Mouse (Mus musculus) adrenal gland, postnatal 25 days (tissue): ENCODE results near the gene Uhrf1. TPM values are rescaled to one million over a fixed set of nuclear protein-coding genes. Genes with fewer than 3 reads are reported as not detected.
A peak's percentile ranks its signal among the peaks of the same experiment; 100 is the strongest.

ENCODE experiments used
- DNase-seq: peaks from one replicate; pipeline ENCODE4 v3.0.0; 2021; ENCODE audit warnings: mixed read lengths
- total RNA-seq: library from RNA; stranded (reverse); gene quantifications from 2 replicates; pipeline ENCODE4 v1.2.3, GENCODE M21; 2021

Gene Uhrf1
- total RNA-seq, 1 experiment from 2014 or later = 14.8 TPM

DNA sequence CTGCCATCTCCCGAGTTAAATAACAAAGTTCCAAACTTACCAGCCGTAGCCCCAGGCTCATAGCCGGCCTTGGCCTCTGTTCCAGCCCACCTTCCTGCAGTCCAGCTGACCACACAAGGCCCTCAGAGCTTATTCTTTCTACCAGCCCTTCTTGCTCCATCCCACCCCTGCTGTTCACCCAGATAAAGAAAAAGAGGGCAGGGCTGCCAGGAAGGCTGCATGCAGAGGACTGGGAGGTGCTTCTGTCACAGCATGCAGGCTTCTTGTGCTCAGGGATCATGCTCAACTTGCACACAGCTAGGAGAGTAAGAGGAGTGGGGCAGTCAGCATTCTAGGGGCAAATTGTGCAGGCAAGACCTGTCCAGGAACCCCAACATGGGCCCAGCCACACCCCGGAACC lies 45.0 kb downstream of the Uhrf1 start:
- no peak for DNase-seq

- no peak for DNase-seq
Observed at GRCm38 (mm10) chr17:56348586-56348985, 45.5 kb downstream of the Uhrf1 start.

- DNase-seq = peak; percentile 83
Observed at GRCm38 (mm10) chr17:56350694-56351093, 47.6 kb downstream of the Uhrf1 start.

DNA sequence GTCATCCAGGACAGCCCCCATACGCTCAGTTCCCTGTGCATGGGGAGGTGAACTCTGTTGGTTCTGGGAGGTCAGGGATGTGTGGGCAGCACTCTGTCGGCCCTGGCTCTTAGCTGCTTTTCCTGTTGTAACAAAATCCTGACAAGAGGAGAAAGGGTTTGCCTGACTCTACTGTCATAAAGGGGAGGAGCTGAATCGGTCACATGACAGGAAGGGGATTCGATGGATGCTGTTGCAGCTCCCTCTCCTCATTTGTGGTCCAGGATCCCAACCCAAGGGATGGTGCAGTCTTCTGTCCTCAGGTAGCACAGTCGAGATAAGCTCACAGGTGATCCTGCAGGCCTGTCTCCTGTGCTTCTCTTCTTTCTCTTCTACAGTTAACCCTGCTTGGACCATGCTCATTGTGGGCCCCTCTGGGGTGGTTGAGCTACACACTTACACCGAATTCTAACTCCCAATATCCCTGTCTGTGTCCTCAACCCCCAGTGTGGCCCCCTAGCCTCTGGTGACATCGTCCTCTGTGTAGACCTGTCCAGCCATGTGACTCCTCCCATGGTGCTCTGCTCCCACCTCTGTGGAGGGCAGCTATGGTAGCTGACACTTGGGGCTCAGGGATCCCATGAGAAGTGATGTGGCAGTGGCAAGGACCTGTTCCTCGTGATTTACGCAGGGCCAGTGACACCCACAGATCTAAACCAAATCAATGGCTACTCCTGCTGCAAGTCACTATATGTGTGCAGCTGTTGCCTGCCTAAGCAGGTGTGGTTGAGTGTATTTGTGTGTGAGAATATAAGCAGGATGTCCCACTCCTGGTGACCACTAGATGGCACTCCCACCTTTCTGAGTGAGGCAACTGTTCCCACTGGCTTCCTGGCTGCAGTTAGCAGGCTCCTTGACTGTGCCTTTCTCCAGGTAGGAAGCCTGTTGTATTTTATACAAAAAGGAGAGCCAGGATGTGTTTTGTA lies 54.1 kb downstream of the Uhrf1 start:
- DNase-seq = peak; percentile 62

- DNase-seq = no peak
Observed at GRCm38 (mm10) chr17:56359183-56359725, 56.1 kb downstream of the Uhrf1 start.

DNA sequence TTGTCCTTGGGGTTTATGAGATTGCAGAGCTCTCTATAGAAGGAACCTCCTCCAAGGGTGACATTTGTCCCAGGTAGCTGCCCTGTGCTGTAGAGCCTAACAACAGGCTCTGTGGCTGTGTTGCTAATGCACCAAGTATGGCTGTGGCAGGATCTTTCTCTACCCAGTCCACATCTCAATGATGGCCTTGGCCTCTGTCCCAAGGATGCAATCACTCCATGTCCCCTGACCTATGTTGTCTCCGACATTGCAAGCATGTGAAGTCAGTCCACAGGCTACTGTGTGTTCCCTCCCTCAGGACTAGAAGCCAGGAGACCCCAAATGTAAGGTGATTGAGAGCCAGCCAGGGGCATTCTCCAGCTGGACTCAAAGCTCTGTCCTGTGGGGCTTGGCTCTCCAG lies 56.7 kb downstream of the Uhrf1 start:
- DNase-seq = peak; percentile 22

GRCm38 (mm10) chr17:56360451-56360850 lies 57.3 kb downstream of the Uhrf1 start:
- peak; percentile 49 for DNase-seq

DNA sequence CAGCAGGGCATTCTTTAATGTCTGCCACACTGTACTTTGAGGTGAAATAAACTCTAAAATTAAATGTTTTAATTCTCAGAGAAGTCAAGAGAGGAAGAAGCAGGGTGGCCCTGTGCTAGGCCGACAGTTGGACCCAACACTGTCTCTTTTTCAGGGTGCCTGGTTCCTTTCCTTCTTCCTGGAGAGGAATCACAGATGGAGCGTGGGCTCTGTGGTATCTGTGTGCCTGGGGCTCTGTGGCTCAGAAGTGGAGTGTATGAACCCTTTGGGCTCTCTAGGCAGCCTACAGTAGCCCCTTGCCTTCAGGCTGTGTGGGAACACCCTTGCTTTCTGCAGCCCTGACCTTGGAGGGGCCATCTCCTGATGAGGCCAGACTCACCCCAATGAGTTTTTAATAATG lies 58.4 kb downstream of the Uhrf1 start:
- DNase-seq = no peak

GRCm38 (mm10) chr17:56365791-56366673 lies 62.9 kb downstream of the Uhrf1 start:
- DNase-seq = no peak

DNA sequence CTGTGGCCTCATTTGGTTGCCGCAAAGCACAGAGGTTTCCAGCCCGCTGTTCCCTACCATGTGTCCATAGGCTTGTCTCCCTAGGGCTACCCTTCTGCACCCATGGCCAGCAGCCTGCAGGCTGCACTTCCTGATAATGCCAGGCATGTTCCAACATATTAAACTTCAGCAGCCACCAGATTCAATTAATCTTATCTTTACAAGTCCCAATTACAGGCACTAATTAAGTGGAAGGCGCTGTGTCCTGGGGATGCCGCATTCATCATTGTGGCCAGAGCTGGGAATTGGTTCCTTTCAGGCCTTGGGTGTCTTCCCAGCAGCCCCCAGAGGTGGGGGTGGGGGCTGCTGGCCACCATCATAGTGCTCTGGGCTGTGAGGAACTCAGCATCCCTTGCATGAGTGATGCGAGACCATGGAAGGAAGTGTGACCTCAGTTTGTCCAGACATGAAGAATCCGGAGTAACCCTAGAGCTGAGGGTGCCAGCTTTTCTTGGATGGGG lies 65.2 kb downstream of the Uhrf1 start:
- no peak for DNase-seq

DNA sequence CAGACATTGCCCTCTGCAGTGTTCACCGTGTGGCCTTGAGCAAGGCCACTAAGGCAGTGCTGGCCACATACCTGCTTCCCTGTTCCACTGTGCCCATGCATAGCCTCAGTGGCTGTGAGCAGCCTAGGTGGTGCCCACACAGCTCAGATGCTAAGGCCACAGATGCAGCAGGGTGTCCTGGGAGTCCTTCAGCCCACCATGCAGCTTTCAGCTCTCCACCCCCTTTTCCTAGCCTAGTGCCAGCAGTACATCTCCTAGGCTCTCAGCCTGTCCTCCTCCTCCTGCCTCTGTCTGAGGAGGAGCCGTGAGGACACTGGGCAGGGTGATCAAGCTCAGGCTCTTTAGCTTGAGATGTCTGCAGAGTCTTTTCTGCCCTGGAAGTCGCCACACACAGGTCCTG lies 67.0 kb downstream of the Uhrf1 start:
- DNase-seq = no peak

DNA sequence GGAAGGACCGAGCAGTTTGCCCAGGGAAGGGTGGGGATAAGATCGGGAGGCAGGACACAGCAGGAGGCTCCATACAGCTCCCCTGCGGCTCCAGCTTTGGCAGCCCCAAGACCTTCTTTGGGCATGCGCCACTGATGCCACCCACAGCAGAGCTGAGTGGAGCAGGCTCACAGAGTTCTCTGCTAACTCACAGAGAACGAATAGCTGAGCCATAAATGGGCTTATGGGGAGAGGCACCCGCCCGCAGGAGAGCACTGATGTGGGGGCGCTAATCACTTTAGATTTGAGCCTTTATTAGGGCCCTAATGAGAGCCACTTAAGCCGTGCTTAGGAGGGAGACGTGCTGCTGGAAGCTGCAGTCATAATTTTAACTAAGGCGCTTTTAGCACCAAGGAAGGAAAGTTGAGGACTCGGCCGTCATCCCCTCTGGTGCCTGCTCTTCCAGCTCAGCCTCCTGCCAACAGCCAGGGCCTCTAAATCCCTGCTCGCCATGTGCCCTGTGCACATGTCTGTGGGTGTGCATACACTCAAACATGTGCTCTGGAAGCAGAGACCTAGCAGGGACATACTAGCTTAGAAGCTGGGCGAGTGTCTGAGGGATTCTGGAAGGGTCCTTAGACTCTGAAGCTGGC lies 68.0 kb downstream of the Uhrf1 start:
- no peak for DNase-seq

GRCm38 (mm10) chr17:56372109-56372508 lies 69.0 kb downstream of the Uhrf1 start:
- no peak for DNase-seq

Other genes with a start within 250 kb of the Uhrf1 start
- gene Ubxn6, start 228.3 kb upstream of the Uhrf1 start, total RNA-seq = 81.2 and 96.8 TPM in 2 replicates
- 72.5 and 83.1 TPM in 2 replicates for gene Hdgfl2, start 223.7 kb upstream of the Uhrf1 start, total RNA-seq
- gene Plin4, start 193.5 kb upstream of the Uhrf1 start, total RNA-seq = 71.4 and 76.3 TPM in 2 replicates
- gene Plin5, start 185.7 kb upstream of the Uhrf1 start, total RNA-seq = 55.3 and 57.4 TPM in 2 replicates
- gene Lrg1, start 181.3 kb upstream of the Uhrf1 start, total RNA-seq = 15.1 TPM in 2 replicates
- 6.9 and 10.4 TPM in 2 replicates for gene Sema6b, start 163.0 kb upstream of the Uhrf1 start, total RNA-seq
- 6.2 and 7.7 TPM in 2 replicates for gene Tnfaip8l1, start 140.8 kb upstream of the Uhrf1 start, total RNA-seq
- gene Mydgf, start 119.4 kb upstream of the Uhrf1 start, total RNA-seq = 60.4 TPM in 2 replicates
- gene Dpp9, start 84.4 kb upstream of the Uhrf1 start, total RNA-seq = 40.4 and 41.3 TPM in 2 replicates
- gene Fem1a, start 46.5 kb upstream of the Uhrf1 start, total RNA-seq = 30.0 and 32.0 TPM in 2 replicates
- 25.1 and 28.8 TPM in 2 replicates for gene Ticam1, start 26.5 kb upstream of the Uhrf1 start, total RNA-seq
- 59.7 and 102 TPM in 2 replicates for gene Plin3, start 10.4 kb upstream of the Uhrf1 start, total RNA-seq
- gene Arrdc5, start 3.0 kb upstream of the Uhrf1 start, total RNA-seq = not detected in 2 replicates
- gene Kdm4b, start 22.7 kb downstream of the Uhrf1 start, total RNA-seq = 38.1 and 52.4 TPM in 2 replicates
- 165 and 222 TPM in 2 replicates for gene Ptprs, start 173.2 kb downstream of the Uhrf1 start, total RNA-seq
- not detected in 2 replicates for gene Znrf4, start 209.1 kb downstream of the Uhrf1 start, total RNA-seq